Mouse (Mus musculus): ENCODE measurements around the gene Sppl2c. TPM values are rescaled to one million over a fixed set of nuclear protein-coding genes. Genes with fewer than 3 reads are reported as not detected.
A peak's percentile ranks its signal among the peaks of the same experiment; 100 is the strongest.
"Not testable (repeated sequence)": the region's sequence is repeated elsewhere in the genome, so short reads cannot be mapped to it uniquely, and the experiment has no call there.

Gene Sppl2c
- total RNA-seq, 2 experiments from 2014 or later, result not detected

- peak; percentile 48 for DNase-seq
Observed at GRCm38 (mm10) chr11:104197861-104198260, 11.7 kb downstream of the Sppl2c start.

- DNase-seq, result no peak
Observed at GRCm38 (mm10) chr11:104203271-104203670, 17.1 kb downstream of the Sppl2c start.

GRCm38 (mm10) chr11:104206573-104206972 lies 20.4 kb downstream of the Sppl2c start:
- DNase-seq, result no peak

- no peak for DNase-seq
Observed at GRCm38 (mm10) chr11:104209041-104209440, 22.9 kb downstream of the Sppl2c start.

- no peak for DNase-seq
Observed at GRCm38 (mm10) chr11:104211251-104211650, 25.1 kb downstream of the Sppl2c start.

GRCm38 (mm10) chr11:104214128-104214527 lies 28.0 kb downstream of the Sppl2c start:
- not testable (repeated sequence) for DNase-seq

GRCm38 (mm10) chr11:104218075-104218474 lies 31.9 kb downstream of the Sppl2c start:
- DNase-seq, result no peak

GRCm38 (mm10) chr11:104220291-104220690 lies 34.2 kb downstream of the Sppl2c start:
- no peak for DNase-seq

- DNase-seq, result no peak
Observed at GRCm38 (mm10) chr11:104221751-104222150, 35.6 kb downstream of the Sppl2c start.

- DNase-seq, result no peak
Observed at GRCm38 (mm10) chr11:104223301-104223700, 37.2 kb downstream of the Sppl2c start.

- DNase-seq, result no peak
Observed at GRCm38 (mm10) chr11:104229391-104229790, 43.3 kb downstream of the Sppl2c start.

GRCm38 (mm10) chr11:104230066-104230778 lies 44.1 kb downstream of the Sppl2c start:
- no peak for DNase-seq

- DNase-seq, result peak; percentile 90
Observed at GRCm38 (mm10) chr11:104231041-104231911, 45.1 kb downstream of the Sppl2c start, which contains the start of gene Mapt. Gene Mapt, plus strand, starts transcription at chr11:104231390.

GRCm38 (mm10) chr11:104232141-104233061 lies 46.3 kb downstream of the Sppl2c start:
- DNase-seq, result peak; percentile 44

GRCm38 (mm10) chr11:104233101-104233500 lies 47.0 kb downstream of the Sppl2c start:
- no peak for DNase-seq

- no peak for DNase-seq
Observed at GRCm38 (mm10) chr11:104233574-104234206, 47.6 kb downstream of the Sppl2c start.

GRCm38 (mm10) chr11:104234680-104235079 lies 48.6 kb downstream of the Sppl2c start:
- DNase-seq, result no peak

- DNase-seq, result no peak
Observed at GRCm38 (mm10) chr11:104235881-104236280, 49.8 kb downstream of the Sppl2c start.

- DNase-seq, result peak; percentile 62
Observed at GRCm38 (mm10) chr11:104237226-104237625, 51.1 kb downstream of the Sppl2c start.

GRCm38 (mm10) chr11:104237958-104238747 lies 52.0 kb downstream of the Sppl2c start:
- DNase-seq, result no peak
